Mouse (Mus musculus) embryo, embryonic 9.5 days (tissue): ENCODE data around the gene Mgll.

Experiments
- DNase-seq: peaks from one replicate; pipeline ENCODE4 v3.0.0-alpha.2; 2017; ENCODE audit errors: extremely low spot score

Gene Mgll

GRCm38 (mm10) chr6:88724313-88725195 lies at the start of gene Mgll:
TSS of gene Mgll (plus strand) at chr6:88724412.
- DNase-seq, result peak; percentile 54

GRCm38 (mm10) chr6:88675815-88676214 lies 48.4 kb upstream of the Mgll start:
- DNase-seq, result no peak

- no peak for DNase-seq
Measured at GRCm38 (mm10) chr6:88676753-88677736, 47.2 kb upstream of the Mgll start.

GRCm38 (mm10) chr6:88677738-88678137 lies 46.5 kb upstream of the Mgll start:
- no peak for DNase-seq

GRCm38 (mm10) chr6:88681026-88681425 lies 43.2 kb upstream of the Mgll start:
- no peak for DNase-seq

- no peak for DNase-seq
Measured at GRCm38 (mm10) chr6:88683380-88684053, 40.7 kb upstream of the Mgll start.

GRCm38 (mm10) chr6:88688171-88688570 lies 36.0 kb upstream of the Mgll start:
- DNase-seq, result no peak

- no peak for DNase-seq
Measured at GRCm38 (mm10) chr6:88688712-88689111, 35.5 kb upstream of the Mgll start.

GRCm38 (mm10) chr6:88690211-88690610 lies 34.0 kb upstream of the Mgll start:
- no peak for DNase-seq

GRCm38 (mm10) chr6:88691361-88691760 lies 32.9 kb upstream of the Mgll start:
- no peak for DNase-seq

- DNase-seq, result no peak
Measured at GRCm38 (mm10) chr6:88702887-88703286, 21.3 kb upstream of the Mgll start.

GRCm38 (mm10) chr6:88703731-88704130 lies 20.5 kb upstream of the Mgll start:
- DNase-seq, result no peak

- DNase-seq, result no peak
Measured at GRCm38 (mm10) chr6:88708401-88709278, 15.6 kb upstream of the Mgll start.

GRCm38 (mm10) chr6:88709279-88709575 lies 15.0 kb upstream of the Mgll start:
- no peak for DNase-seq

GRCm38 (mm10) chr6:88711313-88711712 lies 12.9 kb upstream of the Mgll start:
- DNase-seq, result no peak

- no peak for DNase-seq
Measured at GRCm38 (mm10) chr6:88712083-88712482, 12.1 kb upstream of the Mgll start.

GRCm38 (mm10) chr6:88713320-88713719 lies 10.9 kb upstream of the Mgll start:
- no peak for DNase-seq

- no peak for DNase-seq
Measured at GRCm38 (mm10) chr6:88714200-88714674, 10.0 kb upstream of the Mgll start.

- DNase-seq, result no peak
Measured at GRCm38 (mm10) chr6:88715378-88715781, 8.8 kb upstream of the Mgll start.

- no peak for DNase-seq
Measured at GRCm38 (mm10) chr6:88715966-88716365, 8.2 kb upstream of the Mgll start.
